In genomic region chr12:52835914-52836546, GRCm38 (mm10) we compare ENCODE assay signal across 8 mouse cellular contexts.
DNase-seq lines count a peak whose midpoint lies in the region; ATAC-seq and TF ChIP-seq lines count a peak whose summit lies in the region.

No protein-coding gene starts in this region.

- H3K9me3 ChIP-seq in forebrain, embryonic 13.5 days (replicated peaks), result no peaks in the 10 kb centered on the region
- no peaks in the 10 kb centered on the region for H3K9me3 ChIP-seq in hindbrain, postnatal 0 days (ENCODE audit: low read length)
- H3K9me3 ChIP-seq in neural tube, embryonic 14.5 days (ENCODE audit: control insufficient read depth, low read length), result no peaks in the 10 kb centered on the region

- H3K27me3 ChIP-seq in forebrain, embryonic 13.5 days, result no peaks in the 10 kb centered on the region
- H3K27me3 ChIP-seq in hindbrain, postnatal 0 days (ENCODE audit: insufficient read depth, low read length), result no peaks in the 10 kb centered on the region
- H3K27me3 ChIP-seq in neural tube, embryonic 14.5 days (ENCODE audit: control insufficient read depth, insufficient read depth, low read length), result no peaks in the 10 kb centered on the region
- no peaks in the 10 kb centered on the region for H3K27me3 ChIP-seq in thymus, adult 2 months (ENCODE audit: control insufficient read depth, insufficient read depth, low read length)

- DNase-seq in adrenal gland, postnatal 10 days, result peak; percentile 31
- no peak for DNase-seq in adrenal gland, adult 8-10 months
- DNase-seq in 3134 (ENCODE audit: extremely low read depth, insufficient read length, low spot score), result peak; percentile 53
- no peak for DNase-seq in hindbrain, postnatal 0 days (ENCODE audit: low spot score)
- no peak for DNase-seq in thymus, adult 2 months

- no peaks in the 10 kb centered on the region for H3K36me3 ChIP-seq in forebrain, embryonic 13.5 days (ENCODE audit: poor library complexity, severe bottlenecking)
- no peaks in the 10 kb centered on the region for H3K36me3 ChIP-seq in hindbrain, postnatal 0 days (ENCODE audit: insufficient read depth, low read length)
- no peaks in the 10 kb centered on the region for H3K36me3 ChIP-seq in neural tube, embryonic 14.5 days (ENCODE audit: control insufficient read depth, insufficient read depth, low read length)
- H3K36me3 ChIP-seq in thymus, adult 2 months (ENCODE audit: control insufficient read depth, insufficient read depth, low read length), result no peaks in the 10 kb centered on the region

- H3K4me1 ChIP-seq in forebrain, embryonic 13.5 days, result peaks cover 43% of the 10 kb centered on the region
- H3K4me1 ChIP-seq in hindbrain, postnatal 0 days (ENCODE audit: insufficient read depth, low read length), result peaks cover 13% of the 10 kb centered on the region; the same call in 1 of the 2 replicates
- H3K4me1 ChIP-seq in neural tube, embryonic 14.5 days (ENCODE audit: control insufficient read depth, insufficient read depth, low read length), result peaks cover 31% of the 10 kb centered on the region
- peaks cover 2% of the 10 kb centered on the region for H3K4me1 ChIP-seq in thymus, adult 2 months (replicated peaks; ENCODE audit: control insufficient read depth, insufficient read depth, low read length)

- H3K4me3 ChIP-seq in forebrain, embryonic 13.5 days, result no peak overlapping the region
- no peak overlapping the region for H3K4me3 ChIP-seq in hindbrain, postnatal 0 days (ENCODE audit: low read length)
- no peak overlapping the region for H3K4me3 ChIP-seq in neural tube, embryonic 14.5 days (ENCODE audit: low read depth, low read length)
- H3K4me3 ChIP-seq in thymus, adult 2 months (ENCODE audit: control insufficient read depth, insufficient read depth, low read length), result no peak overlapping the region

- H3K27ac ChIP-seq in forebrain, embryonic 13.5 days, result peak overlapping the region; percentile 85
- H3K27ac ChIP-seq in hindbrain, postnatal 0 days, result peak overlapping the region; percentile 73
- H3K27ac ChIP-seq in neural tube, embryonic 14.5 days (ENCODE audit: low read depth, low read length), result peak overlapping the region; percentile 83
- no peak overlapping the region for H3K27ac ChIP-seq in thymus, adult 2 months (ENCODE audit: control insufficient read depth, insufficient read depth, low read length)

- peak; percentile 60 for ATAC-seq in forebrain, embryonic 13.5 days
- peak; percentile 46; the same call in 1 of the 2 replicates for ATAC-seq in hindbrain, postnatal 0 days
- no peak for ATAC-seq in neural tube, embryonic 14.5 days (ENCODE audit: low read depth)
- no peak for ATAC-seq in activated CD4-positive, CD25-positive, alpha-beta regulatory T cell, adult 4 months

- H3K9ac ChIP-seq in forebrain, embryonic 13.5 days, result no peak overlapping the region
- H3K9ac ChIP-seq in hindbrain, postnatal 0 days (replicated peaks; ENCODE audit: low read length), result no peak overlapping the region
- no peak overlapping the region for H3K9ac ChIP-seq in neural tube, embryonic 14.5 days (replicated peaks; ENCODE audit: low read depth, low read length)

- TF ChIP-seq POLR2A in thymus, adult 2 months (IDR thresholded peaks at IDR 0.05; ENCODE audit: control insufficient read depth, extremely low read depth, insufficient read depth, low read length, poor library complexity), result no peak

- TF ChIP-seq CTCF in hindbrain, postnatal 0 days (IDR thresholded peaks at IDR 0.05; ENCODE audit: low read depth), result no peak
- no peak for TF ChIP-seq CTCF in thymus, adult 2 months (IDR thresholded peaks at IDR 0.05; ENCODE audit: borderline replicate concordance, control insufficient read depth, extremely low read depth, insufficient read depth, low read length, poor library complexity)

- WGBS in forebrain, embryonic 13.5 days, result 47% methylated on average over 12 of the region's 12 CpGs
- WGBS in hindbrain, postnatal 0 days, result 31% methylated on average over 12 of the region's 12 CpGs
- WGBS in neural tube, embryonic 14.5 days, result 57% methylated on average over 12 of the region's 12 CpGs
- 84% methylated on average over 12 of the region's 12 CpGs for WGBS in thymus, adult 2 months

- H3K4me2 ChIP-seq in forebrain, embryonic 13.5 days, result peak overlapping the region; percentile 32
- H3K4me2 ChIP-seq in hindbrain, postnatal 0 days (ENCODE audit: low read depth, low read length), result peak overlapping the region; percentile 4; the same call in 1 of the 2 replicates
- no peak overlapping the region; the same call in 1 of the 2 replicates for H3K4me2 ChIP-seq in neural tube, embryonic 14.5 days (ENCODE audit: low read depth, low read length)

Comparison
In these comparisons a context has a peak if more than half of its experiments do, and no peak if none do; other contexts are left out.
1. DNase-seq: peak in adrenal gland, postnatal 10 days (single experiment) and 3134 (single experiment); none in adrenal gland, adult 8-10 months (single experiment), hindbrain, postnatal 0 days (single experiment) and thymus, adult 2 months (single experiment).
2. ATAC-seq: peak in forebrain, embryonic 13.5 days (single experiment) and hindbrain, postnatal 0 days (single experiment); none in neural tube, embryonic 14.5 days (single experiment) and activated CD4-positive, CD25-positive, alpha-beta regulatory T cell, adult 4 months (single experiment).